Mouse (Mus musculus): Measurements from ENCODE around the gene Chtop. TPM values are rescaled to one million over a fixed set of nuclear protein-coding genes. Genes with fewer than 3 reads are reported as not detected.
A peak's percentile ranks its signal among the peaks of the same experiment; 100 is the strongest.

Chtop gene
- 136 and 140 TPM in 2 replicates for polyA plus RNA-seq (2012; rRNA removed)

GRCm38 (mm10) chr3:90508950-90509746 lies at the start of gene Chtop:
Chtop (minus strand) TSS chr3:90509498.
- DNase-seq (ENCODE audit: extremely low spot score in 1 of 2, low spot score in 1 of 2) = peak; percentile 97 to 100

- DNase-seq (ENCODE audit: extremely low spot score in 1 of 2, low spot score in 1 of 2) = peak; percentile 44 to 53
These were observed 46.7 kb upstream of the Chtop start for GRCm38 (mm10) chr3:90555954-90556353.

GRCm38 (mm10) chr3:90552231-90552630 lies 42.9 kb upstream of the Chtop start:
- DNase-seq (ENCODE audit: extremely low spot score in 1 of 2, low spot score in 1 of 2) = no peak

GRCm38 (mm10) chr3:90550421-90550790 lies 41.1 kb upstream of the Chtop start:
- DNase-seq (ENCODE audit: extremely low spot score in 1 of 2, low spot score in 1 of 2) = no peak

GRCm38 (mm10) chr3:90549676-90550420 lies 40.5 kb upstream of the Chtop start:
- DNase-seq (ENCODE audit: extremely low spot score in 1 of 2, low spot score in 1 of 2) = no peak

- peak in 1 of 2 experiments; percentile 33 for DNase-seq (ENCODE audit: extremely low spot score in 1 of 2, low spot score in 1 of 2)
These were observed 31.6 kb upstream of the Chtop start for GRCm38 (mm10) chr3:90540904-90541303.

GRCm38 (mm10) chr3:90537905-90538296 lies 28.6 kb upstream of the Chtop start:
- no peak for DNase-seq (ENCODE audit: extremely low spot score in 1 of 2, low spot score in 1 of 2)

- DNase-seq (ENCODE audit: extremely low spot score in 1 of 2, low spot score in 1 of 2) = peak in 1 of 2 experiments; percentile 40
These were observed 28.0 kb upstream of the Chtop start, which contains the start of gene S100a16 for GRCm38 (mm10) chr3:90537141-90537904. S100a16 (plus strand) TSS chr3:90537254.

- no peak for DNase-seq (ENCODE audit: extremely low spot score in 1 of 2, low spot score in 1 of 2)
These were observed 26.1 kb upstream of the Chtop start for GRCm38 (mm10) chr3:90535446-90535845.

GRCm38 (mm10) chr3:90531713-90532112 lies 22.4 kb upstream of the Chtop start:
- DNase-seq (ENCODE audit: extremely low spot score in 1 of 2, low spot score in 1 of 2) = no peak

- DNase-seq (ENCODE audit: extremely low spot score in 1 of 2, low spot score in 1 of 2) = no peak
These were observed 18.1 kb upstream of the Chtop start for GRCm38 (mm10) chr3:90527291-90527873.

GRCm38 (mm10) chr3:90526580-90526979 lies 17.3 kb upstream of the Chtop start, which contains the start of gene S100a14:
S100a14 (plus strand) TSS chr3:90526856.
- no peak for DNase-seq (ENCODE audit: extremely low spot score in 1 of 2, low spot score in 1 of 2)

GRCm38 (mm10) chr3:90526076-90526475 lies 16.8 kb upstream of the Chtop start:
- DNase-seq (ENCODE audit: extremely low spot score in 1 of 2, low spot score in 1 of 2) = no peak

- peak; percentile 52 to 76 for DNase-seq (ENCODE audit: extremely low spot score in 1 of 2, low spot score in 1 of 2)
These were observed 16.1 kb upstream of the Chtop start for GRCm38 (mm10) chr3:90525421-90525820.

GRCm38 (mm10) chr3:90517711-90518110 lies 8.4 kb upstream of the Chtop start:
- no peak for DNase-seq (ENCODE audit: extremely low spot score in 1 of 2, low spot score in 1 of 2)

GRCm38 (mm10) chr3:90515789-90516188 lies 6.5 kb upstream of the Chtop start:
- DNase-seq (ENCODE audit: extremely low spot score in 1 of 2, low spot score in 1 of 2) = no peak

GRCm38 (mm10) chr3:90515242-90515641 lies 5.9 kb upstream of the Chtop start:
- DNase-seq (ENCODE audit: extremely low spot score in 1 of 2, low spot score in 1 of 2) = no peak

- DNase-seq (ENCODE audit: extremely low spot score in 1 of 2, low spot score in 1 of 2) = no peak
These were observed 5.4 kb upstream of the Chtop start for GRCm38 (mm10) chr3:90514691-90515090.

GRCm38 (mm10) chr3:90513796-90514590 lies 4.7 kb upstream of the Chtop start, which contains the start of the genes S100a1 and S100a13:
S100a1 (minus strand) TSS chr3:90514392.
S100a13 (plus strand) TSS chr3:90514435.
- DNase-seq (ENCODE audit: extremely low spot score in 1 of 2, low spot score in 1 of 2) = no peak
